Mouse (Mus musculus): ENCODE results near the gene Psmd10.

The Psmd10 gene

DNA sequence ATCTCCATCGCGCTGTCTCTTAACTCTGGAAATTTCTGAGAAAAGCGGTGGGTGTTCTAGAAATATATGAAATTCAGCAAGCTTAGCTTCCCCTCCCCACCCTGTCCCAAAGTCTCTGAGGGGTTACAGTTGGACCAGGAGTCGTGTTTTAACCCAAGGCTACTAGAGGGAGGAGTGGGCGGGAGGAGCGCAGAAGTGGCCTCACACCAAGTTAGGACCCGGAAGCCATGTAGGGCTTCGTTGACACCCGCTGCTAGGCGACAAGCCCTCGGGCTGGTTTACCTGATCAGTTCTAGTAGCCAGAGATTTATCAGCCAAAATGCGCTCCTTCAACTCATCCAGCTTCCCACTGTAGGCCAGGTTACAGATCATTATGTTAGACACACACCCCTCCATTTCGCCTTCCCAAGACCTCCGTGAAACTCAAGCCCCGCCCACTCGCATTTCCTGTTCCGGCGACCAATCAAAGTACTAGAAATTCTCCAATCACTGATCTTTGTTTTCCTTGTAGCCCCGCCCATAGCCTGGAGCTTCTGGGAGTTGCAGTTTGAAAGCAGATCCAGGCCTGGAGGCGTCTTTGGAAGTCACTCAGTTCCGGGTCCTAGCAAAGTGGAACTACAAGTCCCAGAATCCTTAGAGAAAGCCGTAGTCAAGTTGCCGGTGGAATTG lies at the start of gene Psmd10, which contains the start of gene Atg4a:
Psmd10 (minus strand) TSS at position 457 of the 669 bp plus-strand sequence.
Atg4a (plus strand) TSS at position 636 of the 669 bp plus-strand sequence.
- peak; percentile 95 for DNase-seq

DNA sequence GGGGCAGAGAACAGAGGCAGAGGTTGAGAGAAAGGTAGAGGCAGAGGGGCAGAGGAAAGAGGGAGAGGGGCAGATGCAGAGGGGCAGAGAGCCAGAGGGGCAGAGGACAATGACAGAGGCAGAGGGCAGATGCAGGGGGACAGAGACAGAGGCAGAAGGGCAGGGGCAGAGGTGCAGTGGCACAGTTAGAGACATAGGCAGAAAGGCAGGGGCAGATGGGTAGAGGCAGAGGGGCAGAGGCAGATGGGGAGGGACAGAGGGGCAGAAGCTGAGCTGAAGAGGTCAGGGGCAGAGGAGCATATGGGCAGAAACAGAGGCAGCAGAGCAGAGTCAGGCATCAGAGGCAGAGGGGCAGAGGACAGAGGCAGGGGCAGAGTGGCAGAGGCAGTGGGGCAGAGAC lies 42.4 kb upstream of the Psmd10 start:
- DNase-seq, result no peak

DNA sequence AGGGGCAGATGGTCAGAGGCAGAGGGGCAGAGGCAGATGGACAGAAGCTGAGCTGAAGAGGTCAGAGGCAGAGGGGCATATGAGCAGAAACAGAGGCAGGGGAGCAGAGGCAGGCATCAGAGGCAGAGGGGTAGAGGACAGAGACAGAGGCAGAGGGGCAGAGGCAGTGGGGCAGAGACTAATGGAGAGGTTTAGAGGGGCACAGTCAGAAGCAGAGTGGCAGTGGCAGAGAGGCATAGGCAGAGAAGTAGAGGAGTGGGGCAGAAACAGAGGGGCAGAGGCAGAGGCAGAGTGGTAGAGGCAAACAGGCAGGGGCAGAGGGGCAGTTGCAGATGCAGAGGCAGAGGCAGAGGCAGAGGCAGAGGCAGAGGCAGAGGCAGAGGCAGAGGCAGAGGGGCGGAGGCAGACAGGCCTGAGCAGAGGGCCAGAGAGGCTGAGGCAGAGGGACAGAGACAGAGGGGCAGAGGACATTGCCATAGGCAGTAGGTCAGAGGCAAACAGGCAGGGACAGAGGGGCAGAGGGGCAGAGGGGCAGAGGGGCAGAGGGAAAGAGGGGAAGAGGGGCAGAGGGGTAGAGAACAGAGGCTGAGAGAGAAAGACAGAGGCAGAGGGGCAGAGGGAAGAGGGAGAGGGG lies 41.5 kb upstream of the Psmd10 start:
- no peak for DNase-seq

DNA sequence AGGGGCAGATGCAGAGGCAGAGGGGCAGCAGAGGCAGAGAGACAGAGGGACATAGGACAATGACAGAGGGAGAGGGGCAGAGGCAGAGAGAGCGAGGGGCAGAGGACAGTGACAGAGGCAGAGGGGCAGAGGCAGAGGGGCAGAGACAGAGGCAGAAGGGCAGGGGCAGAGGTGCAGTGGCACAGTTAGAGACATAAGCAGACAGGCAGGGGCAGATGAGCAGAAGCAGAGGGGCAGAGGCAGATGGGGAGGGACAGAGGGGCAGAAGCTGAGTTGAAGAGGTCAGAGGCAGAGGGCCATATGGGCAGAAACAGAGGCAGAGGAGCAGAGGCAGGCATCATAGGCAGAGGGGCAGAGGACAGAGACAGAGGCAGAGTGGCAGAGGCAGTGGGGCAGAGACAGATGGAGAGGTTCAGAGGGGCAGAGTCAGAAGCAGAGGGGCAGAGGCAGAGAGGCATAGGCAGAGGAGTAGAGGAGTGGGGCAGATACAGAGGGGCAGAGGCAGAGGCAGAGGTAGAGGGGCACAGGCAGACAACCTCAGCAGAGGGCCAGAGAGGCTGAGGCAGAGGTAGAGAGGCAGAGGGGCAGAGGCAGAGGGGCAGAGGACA lies 40.5 kb upstream of the Psmd10 start:
- no peak for DNase-seq

DNA sequence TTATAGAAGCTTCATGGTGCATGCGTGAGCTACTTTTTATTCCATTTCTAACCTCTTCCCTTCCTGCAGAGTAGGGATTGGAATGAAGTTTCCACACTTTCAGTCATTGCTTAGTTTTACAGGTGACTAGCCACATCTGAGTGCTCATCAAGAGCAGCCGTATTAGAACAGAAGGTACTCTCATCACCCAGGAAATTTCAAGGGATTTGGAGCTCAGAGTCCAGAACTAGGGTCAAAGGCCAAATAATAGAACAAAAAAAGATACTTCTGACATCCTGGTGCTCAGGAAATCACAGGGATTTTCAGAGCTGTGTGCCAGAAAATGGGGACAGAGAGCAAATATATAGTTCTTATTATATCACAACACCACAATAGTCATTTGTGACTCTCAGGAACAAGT lies 28.7 kb upstream of the Psmd10 start:
- DNase-seq, result no peak

DNA sequence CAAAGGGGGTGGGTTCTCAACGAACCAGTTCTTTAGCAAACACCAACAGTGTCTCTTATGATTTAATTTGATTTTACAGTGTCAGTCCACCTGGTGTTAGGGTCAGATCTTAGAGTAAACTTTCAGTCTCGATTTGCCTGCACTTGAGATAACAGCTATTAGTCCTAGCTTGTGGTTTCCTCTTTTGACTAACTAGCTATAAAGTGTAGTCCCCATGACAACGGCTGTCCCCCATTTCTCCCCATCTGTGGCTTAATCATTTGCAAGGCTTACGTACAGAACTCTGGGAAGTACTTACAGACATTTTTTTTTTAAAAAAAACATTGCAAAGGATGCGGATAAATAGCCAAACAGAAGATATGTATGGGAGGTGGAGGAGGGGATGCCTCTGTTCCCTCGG lies 28.3 kb upstream of the Psmd10 start:
- DNase-seq, result no peak

DNA sequence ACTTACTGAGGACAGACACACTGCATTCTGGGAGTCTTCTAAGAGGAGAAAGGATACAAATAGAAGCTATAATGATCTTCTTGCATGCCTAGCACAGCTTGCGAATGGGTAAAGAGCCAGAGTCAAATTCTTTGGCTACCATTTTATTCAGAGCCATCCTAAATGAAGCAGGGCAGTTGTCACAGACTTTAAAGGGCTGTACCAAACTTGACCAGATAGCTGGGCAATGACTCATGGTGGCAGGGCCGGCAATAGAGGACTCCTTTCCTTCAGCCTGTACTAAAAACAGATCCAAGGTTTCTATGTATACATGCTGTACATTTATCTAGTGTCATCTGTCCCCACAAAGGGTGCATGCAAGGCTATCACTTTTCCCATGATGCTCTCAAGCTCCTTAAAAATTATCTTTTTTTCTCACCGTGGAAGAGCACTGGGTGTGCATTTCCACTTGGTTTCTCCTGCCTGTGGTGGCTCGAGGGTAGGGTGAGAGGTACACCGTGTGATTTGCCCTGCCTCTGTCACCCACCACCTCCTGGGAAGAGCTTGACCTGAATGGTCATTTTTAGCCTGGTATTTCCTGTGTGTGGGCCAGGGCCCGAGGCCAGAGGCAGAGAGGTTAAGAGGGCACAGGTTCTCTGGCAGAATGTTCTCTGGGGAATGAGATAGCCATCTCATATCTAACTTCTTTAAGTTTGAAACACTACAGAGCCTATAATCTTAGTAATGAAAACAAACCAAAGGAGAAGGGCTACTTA lies 26.9 kb upstream of the Psmd10 start:
- peak; percentile 14 for DNase-seq

DNA sequence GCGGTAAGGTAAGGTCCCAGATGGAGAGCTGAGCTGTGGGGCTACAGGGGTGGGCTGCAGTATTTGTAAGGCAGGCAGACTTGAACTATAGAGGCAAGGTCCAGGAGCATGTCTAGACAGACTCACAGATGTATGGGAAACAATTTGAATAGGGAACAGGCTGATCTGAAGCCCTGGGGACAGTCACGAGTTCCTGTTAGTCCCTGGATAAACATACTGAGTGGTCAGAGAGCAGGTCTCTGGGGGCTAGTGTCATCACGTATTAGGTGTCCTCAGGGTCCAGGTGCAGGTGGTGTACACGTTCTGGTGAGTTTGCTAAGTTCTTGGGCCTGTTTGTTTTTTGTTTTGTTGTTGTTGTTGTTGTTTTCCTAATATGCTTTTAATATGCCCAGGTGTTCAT lies 23.6 kb upstream of the Psmd10 start:
- DNase-seq, result no peak

DNA sequence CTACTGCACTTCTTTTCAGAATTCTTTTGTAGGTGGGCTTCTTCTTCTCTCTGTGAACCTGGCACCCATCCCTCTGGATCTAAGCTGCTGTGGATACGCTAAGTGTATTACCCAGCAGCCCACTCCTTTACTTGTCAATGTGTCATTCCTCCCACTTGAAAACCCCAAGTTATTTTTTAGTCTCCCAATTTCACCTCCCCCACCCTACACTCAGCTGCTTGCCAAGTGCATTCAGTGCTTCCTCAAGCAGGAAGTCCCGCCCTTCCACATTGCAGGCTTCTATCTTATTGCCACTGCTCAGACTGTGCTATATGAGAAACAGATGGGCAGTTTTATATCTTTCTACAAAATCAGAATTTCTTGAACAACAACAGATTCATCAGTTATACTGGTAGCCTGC lies 23.0 kb upstream of the Psmd10 start:
- DNase-seq, result peak; percentile 50

DNA sequence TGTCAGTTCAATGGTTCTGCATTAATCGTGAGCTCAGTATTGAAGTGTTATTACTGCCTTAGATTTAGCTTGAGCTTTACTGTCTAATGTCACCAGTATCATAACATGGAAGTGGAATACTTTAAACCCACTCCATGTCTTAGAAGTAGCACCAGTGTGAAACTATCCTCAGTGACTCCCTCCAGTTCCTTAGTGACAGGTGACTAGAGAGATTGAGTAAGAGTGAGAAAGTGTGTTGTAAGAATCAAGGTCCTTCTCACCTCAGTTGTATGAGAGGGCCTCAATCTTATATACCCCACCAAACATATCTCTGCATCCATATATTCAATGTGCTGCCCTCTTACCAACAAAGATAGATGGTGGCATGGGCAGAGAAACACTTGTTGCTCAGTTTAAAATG lies 22.4 kb upstream of the Psmd10 start:
- no peak for DNase-seq

DNA sequence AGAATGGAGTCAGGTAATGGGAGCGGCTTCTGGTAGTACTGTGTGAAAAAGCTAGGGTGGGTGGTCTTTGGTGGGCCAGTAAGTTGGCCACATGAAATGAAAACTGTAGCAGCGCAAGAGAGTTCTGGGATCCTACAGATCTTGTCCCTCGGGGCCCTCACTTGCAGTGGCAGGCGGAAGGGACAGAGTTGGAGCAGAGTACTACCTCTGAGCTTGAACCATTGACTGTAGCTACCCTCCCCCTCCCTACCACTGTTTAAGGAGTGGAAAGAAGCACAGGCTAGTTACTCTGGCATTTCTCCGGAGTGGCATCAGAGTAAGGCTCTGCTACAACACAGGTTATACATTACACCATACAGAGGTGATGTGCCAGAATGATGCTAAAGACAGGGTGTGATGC lies 431 bp upstream of the Psmd10 start:
- DNase-seq, result no peak

DNA sequence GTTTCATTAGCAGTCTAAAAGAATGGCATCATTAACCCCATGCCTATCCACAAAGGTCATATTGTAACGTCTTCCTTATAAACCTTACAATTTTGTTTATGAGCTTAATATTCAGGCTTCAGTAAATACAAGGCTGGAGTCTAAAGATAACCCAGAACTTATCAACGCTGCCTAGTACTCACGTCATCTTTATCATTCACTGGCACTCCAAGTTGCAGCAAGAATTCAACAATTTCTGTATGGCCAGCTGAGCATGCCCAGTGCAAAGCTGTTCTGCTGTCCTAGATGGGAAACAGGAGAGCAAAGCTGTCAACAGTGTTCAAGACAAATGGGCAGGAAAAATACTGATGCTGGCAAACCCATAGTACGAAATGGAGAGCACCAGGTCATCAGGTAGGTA lies 2.9 kb downstream of the Psmd10 start:
- no peak for DNase-seq

DNA sequence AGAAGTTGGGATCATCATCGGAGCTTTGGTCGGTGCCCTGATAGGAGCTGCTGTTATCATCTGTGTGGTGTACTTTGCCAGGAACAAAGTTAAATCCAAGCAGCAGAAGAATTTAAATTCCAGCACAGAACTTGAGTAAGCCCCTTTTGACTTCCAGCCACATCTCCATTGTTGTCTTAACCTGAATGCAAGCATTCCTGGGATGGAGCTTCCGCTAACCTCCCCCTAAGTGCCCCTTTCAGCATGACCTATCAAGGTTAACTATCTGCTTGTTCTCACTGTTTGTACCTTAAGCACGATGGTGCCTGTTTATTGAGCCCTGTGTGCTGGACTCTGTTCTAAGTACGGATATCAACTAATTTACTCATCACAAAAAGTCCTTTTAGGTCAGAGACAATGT lies 20.3 kb downstream of the Psmd10 start:
- no peak for DNase-seq

DNA sequence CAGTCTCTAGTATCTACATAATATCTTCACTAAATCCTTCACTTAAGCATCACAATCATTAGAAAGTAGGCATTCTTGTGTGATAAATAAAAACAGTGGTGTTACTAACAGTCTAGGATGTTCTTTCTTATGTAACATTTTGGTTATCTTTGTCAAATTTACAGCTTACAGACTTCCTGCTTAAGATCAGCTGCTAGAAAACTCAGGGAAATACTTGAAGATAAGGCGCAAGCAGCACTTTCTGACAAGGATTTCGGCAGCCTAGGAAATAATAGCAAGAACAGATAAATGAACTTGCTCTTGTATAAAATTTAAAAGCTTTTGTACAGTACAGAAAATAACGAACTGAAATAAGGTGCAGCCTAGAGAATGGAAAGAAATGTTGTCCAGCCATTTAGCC lies 23.3 kb downstream of the Psmd10 start:
- DNase-seq, result no peak

DNA sequence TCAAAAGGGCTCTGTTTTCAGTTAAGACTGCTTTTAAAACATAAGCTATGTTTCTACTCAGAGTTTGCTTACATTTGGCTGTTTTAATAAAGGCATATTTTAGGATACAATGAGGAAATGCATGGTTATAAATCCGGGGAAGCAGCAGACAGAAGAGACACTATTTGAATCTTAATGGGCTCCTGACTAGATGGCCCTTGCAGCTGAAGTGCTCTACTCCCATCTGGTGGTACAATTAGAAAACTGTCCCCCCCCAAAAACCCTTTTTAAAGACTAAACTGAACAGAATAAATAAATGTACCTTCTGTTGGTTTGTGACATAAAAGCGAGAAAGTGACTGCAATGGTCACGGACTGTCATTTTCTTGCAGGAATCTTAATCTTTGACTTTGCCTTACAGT lies 24.5 kb downstream of the Psmd10 start:
- no peak for DNase-seq

DNA sequence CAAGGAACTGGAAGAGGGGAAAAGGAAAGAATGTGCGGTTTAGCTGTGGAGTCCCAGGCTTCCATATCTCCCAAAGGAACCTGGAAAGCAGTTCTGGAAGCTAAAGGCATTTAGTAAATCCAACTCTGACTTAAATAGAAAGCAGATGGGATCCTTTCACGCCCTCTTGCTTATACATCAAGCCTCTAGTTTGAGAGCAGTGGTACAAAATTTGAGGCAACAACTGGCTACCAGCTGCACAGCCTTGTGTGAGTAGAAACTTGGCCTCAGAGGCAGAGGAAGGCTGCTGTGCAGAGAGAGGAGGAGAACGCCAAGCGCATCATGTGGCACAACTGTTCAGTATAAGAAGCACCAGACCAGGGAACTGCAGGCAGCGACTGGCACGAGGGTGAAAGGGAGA lies 35.2 kb downstream of the Psmd10 start:
- DNase-seq, result no peak

DNA sequence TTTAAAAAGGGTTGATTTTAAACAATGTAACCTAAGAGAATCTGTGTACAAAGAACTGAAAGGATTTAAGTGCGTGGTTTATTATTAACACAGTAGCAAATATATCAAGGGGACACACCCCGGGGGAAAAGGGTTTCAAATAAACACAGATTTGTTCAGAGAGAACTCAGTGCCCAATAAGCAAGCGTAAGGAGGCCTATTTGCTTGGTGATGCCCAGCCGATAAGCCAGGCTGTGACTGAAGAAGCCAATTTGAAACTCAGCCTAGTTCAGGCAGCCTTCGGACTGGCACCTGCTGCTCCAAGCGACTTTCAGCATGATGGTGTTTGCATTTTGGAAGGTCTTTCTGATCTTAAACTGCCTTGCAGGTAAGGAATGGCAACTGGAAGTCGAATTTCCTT lies 49.2 kb downstream of the Psmd10 start, which contains the start of gene Vsig1:
Vsig1 (plus strand) TSS at position 249 of the 400 bp plus-strand sequence.
- DNase-seq, result no peak

DNA sequence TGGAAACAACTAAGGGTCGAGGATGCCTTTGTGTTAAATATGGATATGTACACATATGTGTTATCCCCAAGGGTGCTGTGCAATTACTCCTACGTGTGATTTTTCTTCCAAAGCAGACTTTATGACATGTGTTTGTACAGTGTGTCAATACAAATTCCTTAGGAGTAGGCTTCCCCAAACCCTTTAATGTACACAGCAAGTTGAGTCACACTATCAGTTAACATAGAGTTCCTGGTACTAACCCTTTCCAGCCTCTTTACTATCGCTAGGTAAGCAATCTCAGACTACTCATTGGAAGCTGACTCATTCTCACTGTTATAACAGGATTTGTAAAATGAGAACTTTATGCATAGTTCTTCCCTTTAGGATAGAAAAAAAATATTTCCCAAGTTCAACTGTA lies 53.0 kb downstream of the Psmd10 start:
- no peak for DNase-seq

Measured in kidney, postnatal 14 days (tissue).